Mouse (Mus musculus): ENCODE data around the gene Gm29133.

- TF ChIP-seq CTCF (IDR thresholded peaks at IDR 0.05; ENCODE audit: low read depth) (no peak), EP300 (optimal IDR thresholded peaks at IDR 0.05) (no peak)
Observed at GRCm38 (mm10) chr3:75834827-75835226, 86.8 kb downstream of the Gm29133 start.

All from stomach, postnatal 0 days (tissue).